Mouse (Mus musculus) small intestine, adult 2 months (tissue): ENCODE measurements around the gene Smtnl2. TPM values are rescaled to one million over a fixed set of nuclear protein-coding genes. Genes with fewer than 3 reads are reported as not detected.

Experiments used
- H3K27ac ChIP-seq: fragments of 200-500 bp; 2 replicates; pipeline ENCODE4 v1.5.1; 2012; ENCODE audit warnings: low read depth, low read length, control low read depth, inconsistent platforms; ENCODE audit not compliant: insufficient read depth
- H3K27me3 ChIP-seq: fragments of 200-500 bp; 2 replicates; pipeline ENCODE4 v1.6.1; 2012; ENCODE audit warnings: mild to moderate bottlenecking, moderate library complexity, low read length, inconsistent platforms; ENCODE audit not compliant: control insufficient read depth, insufficient read depth
- H3K36me3 ChIP-seq: fragments of 200-500 bp; 2 replicates; pipeline ENCODE4 v1.6.1; 2012; ENCODE audit warnings: mild to moderate bottlenecking, low read length, control low read depth, inconsistent platforms; ENCODE audit not compliant: control insufficient read depth, insufficient read depth
- H3K4me1 ChIP-seq: fragments of 200-500 bp; 2 replicates; pipeline ENCODE4 v1.6.1; 2012; ENCODE audit warnings: low read length, inconsistent platforms, mixed read lengths; ENCODE audit not compliant: control insufficient read depth, insufficient read depth, insufficient read length
- H3K4me3 ChIP-seq: fragments of 200-500 bp; 2 replicates; pipeline ENCODE4 v1.5.1; 2012; ENCODE audit warnings: low read depth, mild to moderate bottlenecking, control low read depth, inconsistent platforms, low read length, moderate library complexity
- CTCF ChIP-seq: fragments of 200-500 bp; IDR thresholded peaks from 2 replicates; pipeline ENCODE4 v1.5.1; 2012; ENCODE audit warnings: low read depth, mild to moderate bottlenecking, control low read depth, inconsistent platforms, low read length, moderate library complexity, mixed read lengths; ENCODE audit not compliant: insufficient replicate concordance, insufficient read length; ENCODE audit errors: extremely low read depth
- POLR2A ChIP-seq: fragments of 200-500 bp; IDR thresholded peaks from 2 replicates; pipeline ENCODE4 v1.6.1; 2012; ENCODE audit warnings: low read depth, mild to moderate bottlenecking, control low read depth, inconsistent platforms, low read length, moderate library complexity
- WGBS: fragments of 180-500 bp; shearing (Covaris S2); methylation state at CpG from one replicate; pipeline ENCODE4 v1.1.7; 2018; 5-methylcytosine and 5-hydroxymethylcytosine counted together
- polyA plus RNA-seq: library from polyadenylated mRNA; depleted of rRNA; stranded (reverse); fragments of >200 nt; gene quantifications from 2 replicates; pipeline ENCODE4 v1.2.3, GENCODE M21; 2012; rRNA removed

Gene Smtnl2
- polyA plus RNA-seq: 2.9 and 3.6 TPM in 2 replicates

DNA sequence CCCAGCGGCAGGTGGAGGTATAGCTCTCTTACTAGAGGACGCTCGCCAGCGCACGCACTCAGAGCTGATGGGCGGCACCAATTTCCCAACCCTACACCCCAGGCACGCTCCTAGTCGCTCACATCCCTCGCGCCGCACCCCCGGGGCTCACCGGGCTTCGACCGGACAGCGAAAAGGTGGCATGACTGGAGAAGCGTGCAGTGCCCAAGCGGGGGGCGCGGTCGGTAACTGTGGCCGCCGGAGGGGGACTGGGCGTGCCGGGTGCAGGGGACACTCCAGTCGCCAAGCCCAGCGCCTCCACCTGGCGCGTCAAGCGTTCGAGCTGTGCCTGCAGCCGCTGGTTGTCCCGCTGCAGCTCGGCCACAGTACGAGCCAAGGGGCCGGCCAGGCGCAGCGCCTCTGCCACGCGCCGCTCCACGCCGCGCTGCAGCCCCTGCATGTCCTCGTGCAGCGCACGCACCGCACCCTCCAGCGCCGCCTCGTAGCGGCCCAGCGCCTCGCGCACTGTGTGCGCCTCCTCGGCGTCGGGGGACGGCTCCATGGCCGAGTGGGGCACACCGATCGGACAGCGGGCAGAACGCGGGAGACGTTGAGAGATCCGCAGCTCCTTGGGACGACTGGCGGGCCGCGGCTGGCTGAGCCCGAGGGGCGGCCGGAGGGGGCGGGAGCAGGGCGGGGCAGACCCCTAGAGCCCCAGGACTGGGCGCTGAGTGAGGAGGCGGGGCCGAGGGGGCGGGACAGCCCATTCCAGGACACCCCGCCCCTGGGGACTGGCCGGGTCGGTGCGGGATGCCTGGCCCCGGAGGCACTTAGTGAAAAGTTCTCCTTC lies at the start of gene Smtnl2:
Gene Smtnl2 (minus strand): TSS at position 621 of the 829 bp plus-strand sequence.
- Histone ChIP-seq H3K36me3 (no peaks in the 10 kb centered on the region), H3K27ac (no peak within 1 kb of the TSS), H3K4me1 (peaks cover 7% of the 10 kb centered on the region; the same call in 1 of the 2 replicates), H3K4me3 (peak within 1 kb of the TSS; percentile 66), H3K27me3 (no peaks in the 10 kb centered on the region; the same call in 1 of the 2 replicates)
- WGBS: under 1% methylated on average over 86 of the region's 86 CpGs
- TF ChIP-seq CTCF (no peak), POLR2A (no peak)

DNA sequence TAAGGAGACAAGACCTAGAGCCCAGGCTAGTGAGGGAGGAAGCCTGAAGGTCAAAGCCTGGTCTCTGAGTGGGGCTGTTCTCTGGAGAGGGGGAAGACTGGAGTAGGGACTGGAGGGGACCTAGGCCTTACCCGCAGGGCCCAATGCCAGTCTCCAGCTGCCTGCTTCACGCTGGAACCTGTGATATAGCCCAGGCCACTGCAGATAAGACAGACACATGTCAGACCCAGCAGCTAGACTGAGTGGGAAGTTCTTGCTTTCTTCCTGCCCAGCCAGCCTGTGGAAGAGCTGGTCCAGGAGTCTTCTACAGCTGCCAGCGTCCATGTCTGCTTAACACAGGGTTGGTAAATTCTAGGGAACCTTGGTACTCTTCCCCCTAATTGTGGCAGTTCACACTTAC lies 47.0 kb upstream of the Smtnl2 start:
- H3K4me1 ChIP-seq: 0 out of 2 replicates have a peak, but pooled peaks cover 5% of the 10 kb centered on the region
- TF ChIP-seq POLR2A (no peak), CTCF (no peak)
- peak overlapping the region; percentile 16; the same call in 1 of the 2 replicates for H3K4me3 ChIP-seq
- peaks cover 7% of the 10 kb centered on the region for H3K36me3 ChIP-seq
- H3K27ac ChIP-seq: peak overlapping the region; percentile 17; the same call in 1 of the 2 replicates
- H3K27me3 ChIP-seq: no peaks in the 10 kb centered on the region
- WGBS: 67% methylated on average over 3 of the region's 3 CpGs

DNA sequence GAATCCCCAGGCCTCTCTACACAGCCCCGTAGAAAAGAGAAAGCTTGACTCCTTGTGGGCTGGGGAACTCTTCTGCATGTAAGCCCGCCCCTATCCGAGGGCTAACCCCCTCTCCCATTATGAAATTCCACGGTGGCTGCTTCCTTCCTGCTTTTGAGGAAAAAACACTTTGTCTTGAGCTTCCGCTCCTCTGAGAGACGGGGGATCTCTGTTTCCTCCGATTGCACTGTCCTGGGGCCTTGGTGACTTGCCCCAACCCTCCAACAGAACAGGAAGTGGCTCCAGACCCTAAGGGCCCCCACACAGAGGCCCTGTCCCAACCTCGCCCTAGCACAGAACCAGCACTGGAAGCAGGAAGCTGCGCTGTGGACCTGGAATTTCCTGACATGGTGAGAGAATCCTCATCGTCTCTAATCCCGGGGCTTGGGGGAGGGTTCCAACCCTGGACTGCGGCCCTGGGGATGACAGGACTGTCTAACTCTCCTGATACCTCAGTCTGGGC lies 46.5 kb upstream of the Smtnl2 start:
- Histone ChIP-seq H3K27me3 (no peaks in the 10 kb centered on the region), H3K27ac (peak overlapping the region; percentile 17; the same call in 1 of the 2 replicates), H3K4me3 (peak overlapping the region; percentile 16; the same call in 1 of the 2 replicates), H3K36me3 (peaks cover 7% of the 10 kb centered on the region), H3K4me1 (0 out of 2 replicates have a peak, but pooled peaks cover 5% of the 10 kb centered on the region)
- WGBS: 75% methylated on average over 12 of the region's 12 CpGs
- TF ChIP-seq POLR2A (no peak), CTCF (no peak)

DNA sequence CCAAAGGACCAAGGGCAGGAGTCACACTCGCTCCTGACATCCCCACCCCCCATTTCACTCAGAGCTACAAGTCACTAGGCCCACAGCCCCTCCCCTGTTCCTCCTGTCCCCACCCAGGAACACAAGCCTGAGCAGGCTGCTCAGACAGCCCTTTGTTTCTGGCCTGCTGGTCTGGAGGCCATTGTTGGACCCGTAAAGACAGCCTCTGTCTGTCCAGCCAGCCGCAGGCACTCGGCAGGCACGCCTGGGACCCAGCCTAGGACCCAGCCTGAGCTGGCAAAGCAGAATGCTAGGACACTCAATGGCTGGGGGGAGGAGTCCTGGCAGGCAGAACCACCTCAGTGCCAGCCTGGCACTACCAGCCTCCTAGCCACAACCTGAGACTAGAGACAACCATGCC lies 44.2 kb upstream of the Smtnl2 start:
- no peak for TF ChIP-seq CTCF
- TF ChIP-seq POLR2A: no peak
- Histone ChIP-seq H3K27me3 (no peaks in the 10 kb centered on the region), H3K27ac (no peak overlapping the region), H3K4me3 (no peak overlapping the region), H3K4me1 (no peaks in the 10 kb centered on the region), H3K36me3 (peaks cover 25% of the 10 kb centered on the region)
- 80% methylated on average over 5 of the region's 5 CpGs for WGBS

DNA sequence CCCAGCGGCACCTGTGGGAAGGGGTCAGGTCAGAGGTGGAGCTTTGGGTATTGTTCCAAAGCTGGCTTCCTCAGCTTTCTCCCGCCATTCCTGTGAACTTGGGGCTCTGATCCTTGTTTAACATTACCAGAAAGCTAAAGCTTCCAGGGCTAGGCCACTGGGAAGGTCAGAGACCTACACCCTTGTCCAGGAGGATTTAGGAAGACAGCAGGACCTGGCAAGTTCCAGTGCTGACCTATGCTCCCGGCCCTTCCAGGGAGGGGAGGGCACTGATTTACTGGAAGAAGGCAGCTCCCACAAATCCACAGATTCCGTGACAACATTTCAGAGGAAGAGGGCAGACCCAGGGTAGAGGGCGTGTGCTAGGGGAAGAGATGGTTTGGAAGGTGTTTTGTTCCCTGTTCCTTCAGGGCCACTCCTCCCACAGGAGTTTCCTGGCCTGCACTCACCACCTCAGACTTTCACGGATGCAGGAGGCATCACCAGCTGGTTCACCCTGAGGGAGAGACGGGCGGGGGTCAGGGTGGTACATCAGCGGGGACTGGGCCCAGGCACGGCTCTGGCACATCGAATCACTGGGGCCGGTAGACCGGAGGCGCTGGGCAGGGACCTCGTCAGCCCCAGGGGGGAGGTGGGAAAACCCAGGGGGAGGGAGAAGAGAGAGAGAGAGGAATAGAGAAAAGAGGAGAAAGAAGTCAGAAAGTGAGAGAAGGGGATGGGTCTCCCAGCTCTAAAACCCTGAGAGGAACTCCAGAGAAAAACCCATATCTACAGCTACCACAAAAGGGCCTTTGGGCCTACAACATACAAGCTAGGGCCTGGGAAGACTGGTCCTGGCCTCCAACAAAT lies 41.8 kb upstream of the Smtnl2 start:
- H3K4me3 ChIP-seq: no peak overlapping the region
- no peaks in the 10 kb centered on the region for H3K4me1 ChIP-seq
- no peaks in the 10 kb centered on the region for H3K27me3 ChIP-seq
- no peak for TF ChIP-seq CTCF
- H3K27ac ChIP-seq: no peak overlapping the region
- H3K36me3 ChIP-seq: peaks cover 48% of the 10 kb centered on the region
- WGBS: 62% methylated on average over 15 of the region's 15 CpGs

DNA sequence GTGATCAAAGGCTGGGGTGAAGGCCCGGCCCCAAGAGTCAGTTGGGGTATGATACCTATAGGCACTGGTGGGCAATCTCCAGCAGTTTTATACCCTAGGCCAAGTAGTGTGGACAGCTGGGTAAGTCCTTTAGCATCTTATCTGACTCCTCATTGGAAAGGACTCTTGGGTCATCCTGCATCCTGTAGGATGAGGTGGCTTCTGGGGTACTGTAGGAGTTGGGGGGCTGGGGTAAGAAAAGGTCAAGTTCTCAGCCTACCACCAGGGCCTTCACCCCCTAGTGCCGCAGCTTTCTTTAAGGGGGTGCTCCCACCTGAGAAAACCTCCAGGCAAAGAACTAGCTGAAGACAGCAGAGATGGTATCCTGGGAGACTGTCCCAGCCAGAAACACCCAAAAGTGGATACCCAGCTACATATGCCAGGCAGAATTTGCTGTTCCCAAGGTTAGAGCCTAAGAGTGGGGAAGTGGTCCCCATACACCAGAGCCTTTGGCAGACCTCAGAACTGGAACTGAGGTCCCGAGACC lies 40.7 kb upstream of the Smtnl2 start:
- H3K4me1 ChIP-seq: no peaks in the 10 kb centered on the region
- no peak overlapping the region for H3K4me3 ChIP-seq
- no peak overlapping the region for H3K27ac ChIP-seq
- H3K27me3 ChIP-seq: no peaks in the 10 kb centered on the region
- 86% methylated on average over 3 of the region's 3 CpGs for WGBS
- H3K36me3 ChIP-seq: peaks cover 60% of the 10 kb centered on the region
- TF ChIP-seq POLR2A (no peak), CTCF (no peak)

DNA sequence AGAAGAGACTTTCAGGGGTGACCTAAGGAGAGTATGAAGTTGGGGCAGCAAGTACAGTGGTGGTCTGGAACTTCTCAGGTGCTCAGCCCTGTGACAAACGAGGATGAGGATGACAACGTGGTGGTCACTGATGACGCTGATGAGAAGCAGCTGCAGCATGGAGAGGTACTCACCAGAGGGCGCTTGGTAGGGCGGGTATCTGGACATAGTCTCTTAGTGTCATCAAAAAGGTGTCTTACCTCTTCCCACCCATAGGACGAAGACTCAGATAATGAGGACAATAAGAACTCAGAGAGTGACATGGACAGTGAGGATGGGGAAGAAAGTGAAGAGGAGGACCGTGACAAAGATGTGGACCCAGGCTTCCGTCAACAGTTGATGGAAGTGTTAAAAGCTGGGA lies 36.0 kb upstream of the Smtnl2 start:
- 76% methylated on average over 8 of the region's 8 CpGs for WGBS
- TF ChIP-seq CTCF (no peak; the same call in 1 of the 2 replicates), POLR2A (no peak)
- H3K36me3 ChIP-seq: peaks cover 95% of the 10 kb centered on the region

More for the DNA sequence above, 36.0 kb upstream of the Smtnl2 start:
- Histone ChIP-seq H3K27me3 (no peaks in the 10 kb centered on the region), H3K4me1 (no peaks in the 10 kb centered on the region), H3K4me3 (no peak overlapping the region), H3K27ac (no peak overlapping the region)
